Mouse (Mus musculus) central nervous system, embryonic 18 days (tissue): ENCODE measurements around the gene Tmem116. TPM values are rescaled to one million over a fixed set of nuclear protein-coding genes. Genes with fewer than 3 reads are reported as not detected.

Source experiments
- polyA plus RNA-seq: library from polyadenylated mRNA; depleted of rRNA; stranded (reverse); fragments of >200 nt; gene quantifications from 2 replicates; pipeline ENCODE4 v1.2.3, GENCODE M21; 2012; rRNA removed

Gene Tmem116
- 1.3 and 2.2 TPM in 2 replicates for polyA plus RNA-seq

GRCm38 (mm10) chr5:121451644-121452025 lies at the start of gene Tmem116:
TSS of gene Tmem116 (plus strand) at chr5:121451893.

GRCm38 (mm10) chr5:121452026-121452869 lies 555 bp downstream of the Tmem116 start, which contains the start of gene Erp29:
TSS of gene Erp29 (minus strand) at chr5:121452506.

GRCm38 (mm10) chr5:121503231-121503630 lies 51.5 kb downstream of the Tmem116 start, which contains the start of gene Adam1b:
TSS of gene Adam1b (minus strand) at chr5:121503435.

GRCm38 (mm10) chr5:121544910-121545792 lies 93.5 kb downstream of the Tmem116 start, which contains the start of the genes Adam1a and Gm42878:
TSS of gene Adam1a (minus strand) at chr5:121545482.
TSS of gene Gm42878 (minus strand) at chr5:121545482.

GRCm38 (mm10) chr5:121545793-121546529 lies 94.3 kb downstream of the Tmem116 start, which contains the start of gene Mapkapk5:
TSS of gene Mapkapk5 (minus strand) at chr5:121545905.

Other genes with a start within 250 kb of the Tmem116 start
- 686 and 689 TPM in 2 replicates for gene Rpl6, start 247.4 kb upstream of the Tmem116 start, polyA plus RNA-seq
- 61.8 and 68.4 TPM in 2 replicates for gene Hectd4, start 231.7 kb upstream of the Tmem116 start, polyA plus RNA-seq
- 168 and 172 TPM in 2 replicates for gene Trafd1, start 66.3 kb upstream of the Tmem116 start, polyA plus RNA-seq
- 33.8 and 35.4 TPM in 2 replicates for gene Naa25, start 54.0 kb upstream of the Tmem116 start, polyA plus RNA-seq
- 141 and 157 TPM in 2 replicates for gene Erp29, start 613 bp downstream of the Tmem116 start, polyA plus RNA-seq
- not detected in 2 replicates for gene Adam1b, start 51.5 kb downstream of the Tmem116 start, polyA plus RNA-seq
- gene Adam1a, start 93.6 kb downstream of the Tmem116 start, polyA plus RNA-seq: 35.6 and 38.7 TPM in 2 replicates
- 0.14 and 0.36 TPM in 2 replicates for gene Gm42878, start 93.6 kb downstream of the Tmem116 start, polyA plus RNA-seq
- 126 and 129 TPM in 2 replicates for gene Mapkapk5, start 94.0 kb downstream of the Tmem116 start, polyA plus RNA-seq
- 133 and 141 TPM in 2 replicates for gene Aldh2, start 141.9 kb downstream of the Tmem116 start, polyA plus RNA-seq
- 2.3 and 2.4 TPM in 2 replicates for gene Acad12, start 167.0 kb downstream of the Tmem116 start, polyA plus RNA-seq
- 1.4 and 2.0 TPM in 2 replicates for gene Acad10, start 208.6 kb downstream of the Tmem116 start, polyA plus RNA-seq
- 34.8 and 36.3 TPM in 2 replicates for gene Brap, start 208.7 kb downstream of the Tmem116 start, polyA plus RNA-seq